Mouse (Mus musculus) layer of hippocampus, adult 9-10 months (tissue): Measurements from ENCODE around the gene Samsn1.

Experiments
- DNase-seq: peaks from one replicate; pipeline ENCODE4 v3.0.0; 2022; ENCODE audit warnings: low spot score

Samsn1 gene

GRCm38 (mm10) chr16:76022181-76022580, at the start of gene Samsn1:
TSS of gene Samsn1 (minus strand) at chr16:76022281.
- DNase-seq: no peak

GRCm38 (mm10) chr16:76066082-76066635, 44.1 kb upstream of the Samsn1 start:
- DNase-seq: no peak

- no peak for DNase-seq
Observed at GRCm38 (mm10) chr16:76054976-76055375, 32.9 kb upstream of the Samsn1 start.

- DNase-seq: no peak
Observed at GRCm38 (mm10) chr16:76054079-76054478, 32.0 kb upstream of the Samsn1 start.

GRCm38 (mm10) chr16:76053537-76053936, 31.5 kb upstream of the Samsn1 start:
- no peak for DNase-seq

- DNase-seq: no peak
Observed at GRCm38 (mm10) chr16:76047066-76047465, 25.0 kb upstream of the Samsn1 start.

GRCm38 (mm10) chr16:76040319-76040945, 18.4 kb upstream of the Samsn1 start:
- no peak for DNase-seq

GRCm38 (mm10) chr16:76019164-76019563, 2.9 kb downstream of the Samsn1 start:
- DNase-seq: no peak

GRCm38 (mm10) chr16:76003812-76004389, 18.2 kb downstream of the Samsn1 start:
- no peak for DNase-seq

GRCm38 (mm10) chr16:76002870-76003572, 19.1 kb downstream of the Samsn1 start:
- no peak for DNase-seq

- DNase-seq: no peak
Observed at GRCm38 (mm10) chr16:76002287-76002686, 19.8 kb downstream of the Samsn1 start.

GRCm38 (mm10) chr16:76001788-76002187, 20.3 kb downstream of the Samsn1 start:
- no peak for DNase-seq

- no peak for DNase-seq
Observed at GRCm38 (mm10) chr16:76000127-76000526, 22.0 kb downstream of the Samsn1 start.

- DNase-seq: no peak
Observed at GRCm38 (mm10) chr16:75990173-75990572, 31.9 kb downstream of the Samsn1 start.

GRCm38 (mm10) chr16:75983831-75984230, 38.2 kb downstream of the Samsn1 start:
- DNase-seq: no peak

- no peak for DNase-seq
Observed at GRCm38 (mm10) chr16:75979381-75979780, 42.7 kb downstream of the Samsn1 start.

GRCm38 (mm10) chr16:75977798-75978197, 44.3 kb downstream of the Samsn1 start:
- no peak for DNase-seq

GRCm38 (mm10) chr16:75975682-75976332, 46.3 kb downstream of the Samsn1 start:
- no peak for DNase-seq

- DNase-seq: no peak
Observed at GRCm38 (mm10) chr16:75970266-75970998, 51.6 kb downstream of the Samsn1 start.

- no peak for DNase-seq
Observed at GRCm38 (mm10) chr16:75962021-75962420, 60.1 kb downstream of the Samsn1 start.

GRCm38 (mm10) chr16:75961487-75961886, 60.6 kb downstream of the Samsn1 start:
- DNase-seq: no peak

- DNase-seq: no peak
Observed at GRCm38 (mm10) chr16:75961036-75961435, 61.0 kb downstream of the Samsn1 start.
